Mouse (Mus musculus) brain, embryonic 18.5 days (tissue): ENCODE measurements around the gene Rab3ip.

Experiments
- DNase-seq: peaks from one replicate; pipeline ENCODE4 v3.0.0-alpha.2; 2012; ENCODE audit warnings: low read depth, low spot score

The Rab3ip gene

DNA sequence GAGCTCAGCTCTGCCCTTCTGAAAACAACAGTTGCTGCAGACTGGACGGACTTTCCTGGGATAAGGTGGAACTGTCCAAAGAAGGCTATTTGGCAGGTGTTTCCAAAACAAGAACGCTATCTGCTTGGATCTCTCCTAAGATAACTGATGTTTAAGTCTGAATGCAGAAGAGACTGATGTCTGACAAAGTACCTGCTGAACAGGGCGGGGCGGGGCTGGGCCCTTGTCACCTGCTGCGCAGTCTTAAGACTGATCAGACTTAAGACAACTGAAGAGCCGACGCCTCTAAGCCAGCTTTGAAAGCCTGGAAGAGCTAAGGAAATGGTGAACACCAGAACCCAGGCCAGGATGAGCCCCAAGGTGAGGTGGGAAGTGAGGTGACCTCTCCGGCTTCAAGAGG lies 29.9 kb downstream of the Rab3ip start:
- DNase-seq, result no peak

DNA sequence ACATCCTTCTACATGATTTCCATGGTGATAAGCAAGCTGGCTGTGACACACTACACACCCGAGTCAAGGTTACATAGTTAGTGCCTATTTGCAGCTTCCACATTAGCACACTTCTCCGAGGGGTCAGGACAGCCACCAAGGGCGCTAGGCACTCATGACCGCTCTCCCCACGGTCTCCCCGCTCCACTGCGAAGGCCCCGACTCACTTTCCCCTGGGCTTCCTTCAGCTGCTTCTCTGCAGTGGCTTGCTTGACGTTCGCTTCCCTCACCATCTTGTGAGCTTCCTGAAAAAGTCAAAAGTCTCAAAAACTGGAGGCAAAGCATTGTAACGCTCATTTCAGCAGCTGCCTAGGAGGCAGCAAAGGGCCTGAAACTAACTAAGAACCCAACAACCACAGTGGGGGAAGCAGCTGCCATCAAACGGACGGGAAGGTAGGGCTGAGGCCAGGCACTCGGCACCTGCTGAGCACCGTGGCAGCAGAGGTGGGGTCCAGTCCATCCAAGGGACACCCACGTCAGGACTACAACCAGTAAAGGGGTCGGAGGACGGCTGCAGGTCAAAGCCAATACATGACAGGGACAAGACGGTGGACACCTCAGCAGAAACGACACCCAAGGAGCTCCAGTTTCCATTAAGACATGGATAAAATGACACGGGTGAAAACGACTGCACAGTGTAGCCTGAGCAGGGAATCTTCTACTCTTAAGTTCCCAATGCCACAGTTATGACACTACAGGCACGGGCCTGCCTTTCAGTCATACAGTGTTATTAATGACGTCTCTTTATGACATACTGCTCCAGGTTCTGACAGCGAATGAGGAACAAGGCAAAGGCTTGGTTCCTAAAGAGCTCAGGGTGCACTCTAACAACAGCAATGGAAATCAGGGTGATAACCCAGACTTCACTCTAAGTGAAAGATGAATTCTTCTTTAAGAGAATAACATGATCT lies 30.9 kb downstream of the Rab3ip start:
- DNase-seq, result no peak

DNA sequence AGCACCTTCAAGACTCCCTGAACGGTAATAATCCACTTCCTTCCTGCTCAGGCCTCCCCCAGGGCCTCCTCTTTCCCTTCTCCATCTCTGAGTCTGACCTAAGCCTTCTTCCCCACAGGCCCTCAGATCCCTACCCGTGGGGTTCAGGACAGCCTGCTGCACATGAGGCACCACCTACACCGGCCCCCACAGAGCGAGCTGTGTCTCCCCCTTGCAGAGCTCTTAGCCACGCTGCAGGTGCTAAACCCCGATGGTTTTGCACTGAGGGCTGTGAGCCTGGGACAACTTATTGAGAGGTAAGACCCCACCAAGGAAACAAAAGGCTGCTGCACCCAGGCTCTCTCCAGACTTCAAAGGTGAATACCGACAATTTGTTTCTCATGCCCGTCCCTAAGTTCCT lies 34.0 kb downstream of the Rab3ip start:
- no peak for DNase-seq

DNA sequence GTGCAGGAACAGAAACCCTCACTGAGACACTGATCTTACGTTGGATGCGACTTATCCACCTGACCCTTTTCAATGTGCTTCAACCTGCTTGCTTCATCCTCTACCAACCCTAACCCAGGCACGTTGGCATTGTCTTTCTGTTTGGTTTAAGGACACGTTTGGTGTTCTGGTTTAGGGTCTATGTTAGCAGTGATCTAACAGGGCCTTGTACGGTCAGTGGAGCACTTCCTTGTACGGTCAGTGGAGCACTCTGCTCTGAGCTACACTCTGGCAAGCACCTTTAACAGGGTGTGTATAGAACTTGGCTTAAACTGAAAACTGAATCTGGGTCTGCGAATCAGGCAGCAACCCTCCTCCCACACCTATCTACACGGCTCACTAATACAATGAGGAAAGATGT lies 35.3 kb downstream of the Rab3ip start:
- DNase-seq, result no peak

DNA sequence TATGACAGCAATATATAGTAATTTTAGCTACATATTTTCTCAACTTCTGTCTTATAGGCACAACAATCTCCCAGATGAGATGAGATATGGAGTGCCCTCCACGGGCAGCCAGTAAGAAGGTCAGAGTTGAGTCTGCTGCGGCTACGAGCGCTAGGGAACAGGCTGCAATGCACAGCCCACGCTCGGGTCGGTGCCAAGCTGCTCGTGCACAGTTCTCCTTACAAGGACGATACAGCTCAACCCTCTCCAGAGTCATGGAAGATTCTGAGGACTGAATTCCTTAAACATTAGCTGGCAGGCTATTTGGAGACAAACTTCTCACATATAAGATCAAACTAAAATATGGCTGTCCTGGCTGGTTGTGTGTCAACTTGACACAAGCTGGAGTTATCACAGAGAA lies 36.0 kb downstream of the Rab3ip start:
- no peak for DNase-seq

DNA sequence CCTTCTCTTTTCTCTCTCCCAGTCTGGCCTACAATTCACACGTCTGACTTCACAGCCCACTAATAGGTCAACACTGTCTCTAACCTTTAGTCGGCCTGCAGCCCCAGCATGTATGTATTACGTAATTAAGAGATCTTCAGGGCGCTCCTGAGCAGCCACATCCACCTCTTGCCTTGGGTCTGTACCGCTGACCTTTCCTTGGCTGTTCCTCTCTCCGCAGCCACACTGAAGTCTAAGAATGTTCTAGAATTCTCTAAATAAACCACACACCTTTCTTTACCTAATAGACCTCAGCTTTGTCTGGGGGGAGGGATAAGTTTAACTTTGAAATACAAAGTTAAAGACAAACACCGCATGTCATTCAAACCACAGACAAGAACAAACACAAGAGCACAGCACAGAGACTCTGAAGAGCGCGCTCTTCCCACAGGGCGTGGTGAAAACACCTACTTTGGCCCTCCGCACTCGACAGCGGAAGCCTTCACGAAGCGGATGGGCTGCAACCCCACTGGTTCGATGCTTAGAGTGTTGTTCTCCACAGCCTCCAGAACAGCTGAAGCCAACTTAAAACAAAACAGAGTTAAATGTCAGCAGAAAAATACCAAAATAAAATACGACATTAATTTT lies 36.8 kb downstream of the Rab3ip start:
- DNase-seq, result no peak

DNA sequence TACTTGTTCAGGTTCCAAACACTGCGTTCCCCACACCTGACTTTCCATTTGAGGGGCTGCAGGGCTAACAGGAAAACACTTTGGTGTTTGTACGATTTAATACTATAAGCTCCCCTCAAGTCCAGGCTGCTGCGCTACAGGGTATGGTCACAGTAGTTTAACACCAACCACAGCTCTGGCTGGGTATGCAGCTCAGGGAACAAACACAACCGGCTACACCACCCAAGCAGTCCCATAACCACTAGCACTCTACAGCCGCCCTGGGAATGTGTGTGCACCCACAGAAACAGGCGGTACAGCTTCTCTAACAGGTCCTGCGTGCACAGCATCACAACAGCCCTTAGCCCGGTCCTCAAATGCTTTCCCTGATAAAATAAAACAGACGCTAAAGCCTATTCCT lies 37.7 kb downstream of the Rab3ip start:
- DNase-seq, result no peak

DNA sequence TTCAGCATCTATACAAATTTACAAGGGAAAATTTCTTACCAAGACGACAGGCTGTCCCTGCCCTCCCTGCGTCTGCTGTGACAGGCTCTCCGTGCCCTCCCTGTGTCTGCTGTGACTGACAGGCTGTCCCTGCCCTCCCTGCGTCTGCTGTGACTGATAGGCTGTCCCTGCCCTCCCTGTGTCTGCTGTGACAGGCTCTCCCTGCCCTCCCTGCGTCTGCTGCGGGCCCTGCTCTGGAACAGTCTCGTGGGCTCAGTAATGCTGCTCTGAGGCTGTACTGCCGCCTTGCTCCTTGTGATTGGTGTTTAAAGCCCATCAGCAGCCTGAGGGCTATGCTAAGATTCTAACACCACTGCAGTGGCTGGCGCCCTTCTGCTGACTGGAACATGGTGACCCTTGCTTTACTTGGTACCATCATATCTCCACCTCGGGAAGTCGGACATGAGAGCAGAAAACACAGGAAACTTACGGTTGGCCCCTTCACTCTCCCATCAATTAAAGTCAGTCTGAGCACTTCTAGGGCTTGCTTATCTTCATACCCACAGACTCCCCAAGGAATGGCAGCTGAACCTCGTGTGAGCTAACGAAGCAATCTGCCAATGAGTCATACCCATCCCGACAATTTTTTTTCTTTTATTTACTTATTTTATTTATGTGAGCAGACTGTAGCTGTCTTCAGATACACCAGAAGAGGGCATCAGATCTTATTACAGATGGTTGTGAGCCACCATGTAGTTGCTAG lies 41.5 kb downstream of the Rab3ip start:
- no peak for DNase-seq

DNA sequence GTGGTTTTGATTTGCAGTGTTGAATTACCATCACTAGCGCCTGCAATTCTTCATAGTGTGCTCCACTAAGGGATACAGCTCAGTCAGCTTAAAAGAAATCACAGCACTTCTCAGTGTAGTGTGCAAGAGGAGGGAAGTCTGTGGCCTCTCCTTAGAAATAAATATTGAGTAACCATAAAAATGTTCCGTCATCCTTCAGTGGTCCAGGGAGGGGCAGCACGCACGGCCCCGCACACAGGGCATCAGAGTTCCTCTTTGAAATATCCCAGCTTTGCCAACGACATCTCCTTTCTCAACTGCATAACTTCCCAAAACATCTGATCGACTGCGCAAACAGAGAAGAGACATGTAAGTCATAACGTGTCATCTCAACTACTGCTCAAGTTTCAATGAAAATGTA lies 43.8 kb downstream of the Rab3ip start:
- no peak for DNase-seq

DNA sequence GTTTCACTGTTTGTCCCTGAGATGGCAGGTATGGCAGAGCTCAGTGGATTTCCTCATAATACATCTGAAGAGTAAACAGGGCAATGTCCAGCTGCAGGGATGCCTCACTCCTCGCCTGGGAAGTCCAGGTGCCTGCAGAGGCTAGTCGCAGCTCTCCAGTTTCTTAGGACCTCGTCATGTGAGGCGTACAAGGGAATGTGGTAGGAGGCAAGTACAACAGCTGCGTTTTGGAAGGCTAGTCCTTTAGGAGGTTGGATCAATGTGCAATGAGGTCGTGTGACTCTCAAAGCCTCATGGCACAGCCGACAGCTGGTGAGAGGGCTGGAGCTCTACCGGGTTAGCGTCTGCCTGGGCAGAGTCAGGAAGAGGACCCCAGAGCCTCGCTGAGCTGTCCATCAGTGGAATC lies 46.1 kb downstream of the Rab3ip start:
- no peak for DNase-seq

DNA sequence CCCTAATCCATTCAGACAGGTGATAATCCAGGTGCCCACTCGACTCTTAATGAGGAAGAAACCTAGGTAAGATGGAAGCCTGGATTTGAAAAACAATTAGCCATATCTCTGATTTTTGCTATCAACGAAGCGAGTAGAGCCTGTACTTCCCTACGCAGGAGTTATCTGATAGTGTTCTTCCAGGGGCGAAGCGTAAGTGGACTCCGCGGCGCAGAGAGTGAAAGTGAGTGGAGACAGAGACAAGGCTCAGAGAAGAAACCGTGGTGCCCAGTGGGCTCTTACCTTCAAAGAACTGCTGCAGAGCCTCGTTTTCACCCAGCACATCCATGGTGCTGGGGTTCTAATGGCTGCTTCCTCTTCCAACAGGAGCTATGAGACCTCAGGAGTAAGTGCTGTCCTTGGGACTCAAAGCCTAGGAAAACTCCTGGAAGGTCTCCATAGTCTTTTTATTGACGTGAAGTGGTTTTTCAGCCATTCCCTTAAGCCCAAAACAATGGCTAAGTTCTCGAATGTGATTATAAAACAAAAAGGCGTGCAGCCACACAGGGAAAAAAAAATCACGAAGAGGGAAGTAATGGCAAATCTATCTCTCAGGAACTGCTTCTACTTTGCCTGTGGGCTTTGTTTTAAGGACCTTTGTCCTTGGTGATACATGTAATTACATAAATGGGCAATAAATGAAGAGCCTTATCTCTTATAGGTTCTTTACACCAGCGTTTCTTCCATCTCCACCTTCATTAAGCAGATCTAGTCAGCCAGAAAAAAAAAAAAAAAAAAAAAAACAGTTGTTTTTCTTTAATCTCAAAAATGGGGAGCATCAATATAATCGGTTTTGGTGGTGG lies 54.0 kb downstream of the Rab3ip start, which contains the start of gene Myrfl:
Gene Myrfl (minus strand): TSS at position 584 of the 842 bp plus-strand sequence.
- no peak for DNase-seq

DNA sequence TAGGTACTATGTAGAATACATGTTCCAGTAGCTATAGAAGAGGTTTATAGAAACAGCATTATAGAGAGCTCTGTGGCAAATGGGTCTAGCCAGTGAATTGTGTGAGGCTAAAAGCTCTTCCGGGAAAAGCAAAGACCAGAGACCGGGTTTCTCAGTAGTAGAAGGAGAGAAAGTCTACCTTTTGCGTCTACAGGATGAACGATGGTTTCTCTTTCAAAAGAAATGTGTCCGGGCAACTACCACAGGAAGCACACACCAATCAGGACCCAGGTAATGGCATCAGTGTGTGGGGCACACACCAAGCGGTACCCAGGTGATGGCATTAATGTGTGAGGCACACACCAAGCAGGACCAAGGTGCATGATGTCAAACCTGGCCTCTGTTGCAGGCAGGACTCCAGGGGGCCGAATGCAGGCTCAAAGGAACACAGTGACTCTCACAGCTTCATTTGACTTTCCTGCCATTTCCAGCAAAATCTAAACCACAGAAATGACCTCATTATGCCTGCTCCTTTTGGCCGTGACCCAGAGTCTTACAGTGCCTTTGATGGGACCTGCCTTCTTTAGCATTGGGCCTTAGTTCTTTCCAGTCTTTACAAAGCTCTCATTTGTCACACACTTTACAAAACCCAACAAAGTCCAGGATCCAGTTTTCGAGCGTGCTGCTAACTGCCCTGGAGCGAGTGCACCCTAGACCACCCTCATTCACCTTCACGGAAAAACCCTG lies 55.3 kb downstream of the Rab3ip start:
- DNase-seq, result no peak

DNA sequence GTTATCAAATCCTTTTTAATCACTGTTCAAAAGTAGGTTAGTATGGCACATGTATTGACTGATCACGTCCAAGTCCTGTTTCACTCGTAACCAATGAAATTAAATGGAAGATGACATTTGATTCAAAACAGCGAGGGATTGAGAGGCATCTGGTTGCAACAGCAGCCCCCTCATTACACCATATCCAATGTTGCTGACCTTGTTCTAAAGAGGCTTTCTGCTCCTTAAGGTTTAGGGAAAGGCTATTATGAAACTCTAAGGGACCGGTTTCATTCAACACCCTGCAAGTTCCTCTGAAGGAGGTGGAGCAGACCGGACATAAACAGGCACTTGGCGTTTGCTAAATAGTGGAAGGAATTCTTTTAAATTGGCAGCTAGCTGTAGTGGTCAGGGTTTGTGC lies 56.0 kb downstream of the Rab3ip start:
- no peak for DNase-seq

DNA sequence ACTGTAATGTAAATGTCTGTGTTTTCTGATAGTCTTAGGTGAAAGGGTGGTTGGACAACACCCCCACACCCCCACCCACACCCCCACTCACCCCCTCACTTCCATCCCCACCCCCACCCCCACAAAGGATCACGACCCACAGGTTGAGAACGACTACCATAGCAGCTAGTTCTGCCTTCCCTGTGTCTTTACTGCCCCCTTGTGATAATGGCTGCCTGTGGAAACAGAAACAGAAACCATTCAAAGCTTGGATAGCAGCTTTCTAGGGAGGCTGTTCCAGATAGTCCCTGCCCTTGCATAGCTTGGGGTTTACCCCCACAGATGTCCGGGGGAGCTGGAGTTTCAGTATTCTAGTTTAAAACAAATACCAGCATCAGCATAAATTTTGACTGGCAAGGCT lies 56.8 kb downstream of the Rab3ip start:
- DNase-seq, result no peak

DNA sequence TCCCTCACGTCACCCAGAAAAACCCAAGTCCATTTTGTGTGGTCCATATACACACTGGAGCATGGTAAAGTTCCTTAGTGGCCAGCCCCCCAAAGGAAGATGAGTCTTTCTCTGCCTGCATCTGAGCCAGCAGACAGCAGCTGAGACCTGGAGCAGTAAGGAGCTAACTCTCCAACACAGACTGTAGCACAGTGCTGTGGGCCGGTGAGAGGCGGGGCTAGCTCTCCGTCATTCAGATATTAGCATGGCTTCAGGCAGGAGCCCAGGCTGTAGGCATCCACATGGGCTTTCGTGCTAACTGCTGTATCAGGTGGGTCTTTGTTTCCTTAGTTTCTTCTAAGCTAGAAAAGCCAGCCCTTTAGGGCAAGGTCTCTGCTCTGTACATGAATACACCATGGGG lies 60.0 kb downstream of the Rab3ip start:
- no peak for DNase-seq

DNA sequence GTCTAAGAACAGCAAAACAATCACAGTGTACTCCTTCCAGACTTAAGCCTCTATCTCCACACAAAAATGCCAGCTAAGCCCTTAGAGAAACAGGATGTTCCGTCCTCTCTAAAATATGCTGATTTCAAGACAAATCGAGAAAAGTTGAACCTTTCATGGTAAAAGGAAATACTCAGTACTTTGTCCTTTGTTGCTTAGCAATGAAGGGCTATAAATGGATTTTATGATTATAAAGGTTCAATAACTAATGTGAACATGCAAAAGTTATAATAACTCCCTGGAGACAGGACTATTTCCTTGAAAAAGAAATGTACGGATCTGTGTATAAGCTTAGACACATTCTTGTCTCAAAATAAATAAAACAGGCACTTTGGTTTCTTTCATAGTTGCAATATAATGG lies 66.0 kb downstream of the Rab3ip start:
- no peak for DNase-seq

DNA sequence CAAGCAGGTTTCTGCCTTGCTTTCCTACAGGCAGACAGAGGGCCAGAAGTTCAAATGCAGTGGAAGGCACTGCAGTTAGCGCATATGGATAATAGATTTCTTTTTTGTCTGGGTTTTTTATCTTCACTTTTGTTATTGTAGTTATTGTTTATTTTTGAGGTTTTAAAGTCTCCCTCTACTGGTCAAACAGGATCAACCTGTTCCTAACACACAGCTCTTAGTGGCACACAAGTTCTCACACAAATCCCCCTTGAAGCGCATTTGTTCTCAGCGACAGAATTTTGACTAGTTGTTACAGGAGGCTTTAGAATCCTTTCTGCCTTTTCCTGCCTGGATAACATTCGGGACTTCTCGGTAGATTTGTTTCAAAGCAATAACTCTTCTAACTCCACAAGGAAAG lies 67.0 kb downstream of the Rab3ip start:
- DNase-seq, result no peak

DNA sequence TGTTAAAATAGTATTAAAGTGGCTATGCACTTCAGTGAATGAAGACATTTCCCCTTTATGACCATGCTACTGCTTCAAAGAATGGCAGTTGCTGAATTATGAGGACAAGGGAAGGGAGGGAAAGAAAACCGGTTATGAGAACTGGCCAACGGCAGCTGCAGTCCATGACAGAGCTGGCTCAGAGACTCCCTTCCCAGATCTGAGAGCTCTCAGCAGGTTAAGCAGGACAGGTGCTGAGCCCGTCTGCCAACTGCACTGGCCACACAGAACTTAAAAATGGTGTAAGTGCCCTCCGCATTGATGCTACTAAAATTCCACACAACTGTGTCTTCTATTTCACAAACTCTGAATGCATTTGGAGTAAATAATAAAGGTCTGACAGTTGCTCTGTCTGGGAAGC lies 73.1 kb downstream of the Rab3ip start:
- no peak for DNase-seq

DNA sequence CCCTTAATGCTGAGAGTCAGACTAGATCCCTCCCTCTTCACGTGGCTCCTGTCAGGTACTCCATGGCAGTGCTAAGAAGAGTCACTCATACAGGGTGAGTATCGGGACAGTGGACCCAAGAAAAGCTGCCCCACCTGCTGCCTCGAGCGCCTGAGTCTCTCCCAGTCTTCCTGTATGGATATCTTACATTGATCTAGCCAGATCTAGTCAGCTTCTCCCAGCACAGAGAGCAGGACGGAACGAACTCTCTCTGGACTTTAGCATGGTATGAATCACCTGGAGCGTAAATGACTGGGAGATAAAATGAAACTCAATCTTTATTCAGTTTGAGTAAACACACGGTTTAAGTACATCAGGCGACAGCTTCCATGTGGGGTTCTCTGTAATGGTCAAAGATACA lies 76.1 kb downstream of the Rab3ip start:
- no peak for DNase-seq

DNA sequence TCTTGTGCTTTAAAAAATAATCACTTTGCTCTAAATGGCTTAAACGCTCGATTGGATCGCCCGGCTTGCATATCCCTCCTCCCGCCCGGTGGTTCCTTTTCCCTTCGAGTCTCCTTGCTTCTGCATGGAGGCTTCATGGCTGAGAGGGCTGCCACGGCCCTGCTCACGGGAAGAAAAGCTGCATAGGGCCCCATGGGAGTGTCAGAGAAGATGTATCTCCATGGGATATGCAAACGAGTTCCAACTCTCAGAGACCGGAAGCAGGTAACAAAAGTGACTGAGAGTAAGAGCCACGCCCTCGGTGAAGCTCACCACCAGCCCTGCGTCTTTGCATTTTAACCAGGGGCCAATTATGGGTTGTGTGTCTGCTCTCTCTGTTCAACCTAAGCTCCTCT lies 78.6 kb downstream of the Rab3ip start:
- DNase-seq, result no peak
